ENCODE assay signal across 9 mouse cellular contexts in the genomic region with DNA sequence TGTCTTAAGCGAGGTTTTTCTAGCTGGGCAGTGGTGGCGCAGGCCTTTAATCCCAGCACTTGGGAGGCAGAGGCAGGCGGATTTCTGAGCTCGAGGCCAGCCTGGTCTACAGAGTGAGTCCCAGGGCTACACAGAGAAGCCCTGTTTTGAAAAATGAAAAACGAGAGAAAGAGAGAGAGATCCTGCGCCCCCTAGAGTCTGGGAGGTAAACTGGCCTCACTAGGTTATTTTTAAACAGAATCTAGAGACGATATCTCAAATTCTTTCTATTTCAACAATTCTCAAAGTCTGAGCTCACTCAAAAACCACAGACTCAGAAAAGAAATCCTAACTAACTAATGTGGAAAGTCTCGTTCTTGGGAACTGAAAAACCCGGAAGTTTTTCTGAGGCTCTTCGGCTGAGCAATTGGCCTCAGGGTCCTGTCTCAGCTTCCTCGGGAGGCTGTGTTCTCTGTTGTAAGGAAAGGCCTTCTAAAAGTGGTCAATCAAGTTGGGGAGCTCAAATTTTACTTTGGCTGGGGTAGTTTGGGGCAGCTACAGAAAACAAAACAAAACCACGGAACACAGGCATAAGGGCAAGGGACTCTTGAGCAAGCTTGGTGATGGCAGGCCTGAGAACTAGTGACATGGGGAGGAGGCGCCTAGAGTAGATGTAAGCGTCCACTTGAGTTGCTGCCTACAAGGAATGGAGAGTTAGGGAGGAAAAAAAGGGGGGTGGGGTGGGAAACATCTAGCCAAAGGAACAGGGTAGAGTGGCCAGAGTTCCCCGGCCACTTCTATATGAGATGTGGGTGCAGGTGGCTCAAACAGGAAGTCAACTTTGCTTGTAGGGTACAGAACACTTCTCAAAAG. TPM values are rescaled to one million over a fixed set of nuclear protein-coding genes. Genes with fewer than 3 reads are reported as not detected.
A peak's percentile ranks its signal among the peaks of the same experiment; 100 is the strongest.
DNase-seq lines count a peak whose midpoint lies in the region; ATAC-seq and TF ChIP-seq lines count a peak whose summit lies in the region.
"Had no signal": no experiment of that assay in that cellular context is flagged by ENCODE, and none has a peak within 500 bp of the region (broad histone marks: within the 10 kb centered on the region; RNA-seq: fewer than 3 reads in every experiment).

No protein-coding gene starts in this region.

- H3K9ac ChIP-seq in forebrain, embryonic 11.5 days (ENCODE audit: low read length): no peak overlapping the region
- H3K9ac ChIP-seq in lung, embryonic 14.5 days: no peak overlapping the region

- no peak overlapping the region for H3K4me2 ChIP-seq in forebrain, embryonic 11.5 days (ENCODE audit: low read depth, low read length, severe bottlenecking)
- no peak overlapping the region for H3K4me2 ChIP-seq in lung, embryonic 14.5 days

- peaks cover 28% of the 10 kb centered on the region for H3K4me1 ChIP-seq in forebrain, embryonic 10.5 days
- peaks cover 7% of the 10 kb centered on the region; the same call in 1 of the 2 replicates for H3K4me1 ChIP-seq in forebrain, embryonic 11.5 days (replicated peaks; ENCODE audit: control insufficient read depth, insufficient read depth, low read length)
- H3K4me1 ChIP-seq in lung, embryonic 14.5 days (ENCODE audit: insufficient read depth): peaks cover 3% of the 10 kb centered on the region; the same call in 1 of the 2 replicates

- no peak for DNase-seq in forebrain, embryonic 10.5 days (ENCODE audit: extremely low spot score, low spot score)
- no peak for DNase-seq in forebrain, embryonic 11.5 days (ENCODE audit: low spot score)
- peak; percentile 62 for DNase-seq in testis, postnatal 10 days (ENCODE audit: low spot score)
- no peak for DNase-seq in testis, postnatal 14 days (ENCODE audit: low spot score)
- peak; percentile 14 for DNase-seq in lung, embryonic 14.5 days
- peak; percentile 33 to 47 for DNase-seq in thymus, postnatal 36 days
- DNase-seq in urinary bladder, postnatal 14 days (ENCODE audit: low spot score): no peak
- no peak for DNase-seq in cerebellum, postnatal 36 days

- TF ChIP-seq CTCF in lung, embryonic 14.5 days (IDR thresholded peaks at IDR 0.05; ENCODE audit: low read depth): peak; percentile 24; the same call in 1 of the 2 replicates

- H3K27ac ChIP-seq in forebrain, embryonic 10.5 days: no peak overlapping the region; the same call in 1 of the 2 replicates
- H3K27ac ChIP-seq in forebrain, embryonic 11.5 days (ENCODE audit: low read depth, low read length): no peak overlapping the region
- no peak overlapping the region for H3K27ac ChIP-seq in lung, embryonic 14.5 days (ENCODE audit: low read depth)

- no peaks in the 10 kb centered on the region for H3K9me3 ChIP-seq in forebrain, embryonic 10.5 days
- no peaks in the 10 kb centered on the region for H3K9me3 ChIP-seq in forebrain, embryonic 11.5 days (ENCODE audit: control insufficient read depth, low read length)
- H3K9me3 ChIP-seq in lung, embryonic 14.5 days (ENCODE audit: low read depth, low read length): no peaks in the 10 kb centered on the region

- no peaks in the 10 kb centered on the region for H3K36me3 ChIP-seq in forebrain, embryonic 10.5 days (replicated peaks)
- no peaks in the 10 kb centered on the region for H3K36me3 ChIP-seq in forebrain, embryonic 11.5 days (ENCODE audit: control insufficient read depth, insufficient read depth, low read length)
- H3K36me3 ChIP-seq in lung, embryonic 14.5 days (ENCODE audit: insufficient read depth): no peaks in the 10 kb centered on the region
- H3K36me3 ChIP-seq: G1E had no signal

- 88% methylated on average over 15 of the region's 15 CpGs for WGBS in forebrain, embryonic 10.5 days
- 85% methylated on average over 15 of the region's 15 CpGs for WGBS in forebrain, embryonic 11.5 days
- 72% methylated on average over 15 of the region's 15 CpGs for WGBS in lung, embryonic 14.5 days

- ATAC-seq in forebrain, embryonic 11.5 days (replicated peaks; ENCODE audit: low FRiP score): no peak
- ATAC-seq in lung, embryonic 14.5 days (ENCODE audit: insufficient read depth): no peak

- H3K4me3 ChIP-seq in forebrain, embryonic 10.5 days: peak overlapping the region; percentile 73
- no peak overlapping the region for H3K4me3 ChIP-seq in forebrain, embryonic 11.5 days (ENCODE audit: low read depth, low read length)
- no peak overlapping the region for H3K4me3 ChIP-seq in lung, embryonic 14.5 days (ENCODE audit: low read depth, low read length)

- H3K27me3 ChIP-seq in forebrain, embryonic 10.5 days (ENCODE audit: poor library complexity, severe bottlenecking): peaks cover 40% of the 10 kb centered on the region
- H3K27me3 ChIP-seq in forebrain, embryonic 11.5 days (ENCODE audit: control insufficient read depth, insufficient read depth, low read length): peaks cover 9% of the 10 kb centered on the region
- peaks cover 11% of the 10 kb centered on the region; the same call in 1 of the 2 replicates for H3K27me3 ChIP-seq in lung, embryonic 14.5 days (ENCODE audit: insufficient read depth, low read length)

RNA-seq across cellular contexts. Expression of a gene that starts 8.0 kb away (rescaled TPM):
- polyA plus RNA-seq in forebrain, embryonic 10.5 days (2016; fragmentation: Nextera tagmentation; extraction: Ambion mirVana): 4.5 and 6.7 TPM in 2 replicates
- 5.8 and 6.0 TPM in 2 replicates for polyA plus RNA-seq in forebrain, embryonic 11.5 days (2014; fragmentation: Nextera tagmentation; extraction: Ambion mirVana)
- polyA plus RNA-seq in lung, embryonic 14.5 days (2014; fragmentation: Nextera tagmentation; extraction: Ambion mirVana): 5.9 and 6.9 TPM in 2 replicates
- polyA plus RNA-seq: G1E had no signal

RNA-seq across cellular contexts. Expression of a gene that starts 17.4 kb away (rescaled TPM):
- polyA plus RNA-seq in forebrain, embryonic 10.5 days (2016; fragmentation: Nextera tagmentation; extraction: Ambion mirVana): 3.5 and 4.3 TPM in 2 replicates
- 2.1 and 2.6 TPM in 2 replicates for polyA plus RNA-seq in forebrain, embryonic 11.5 days (2014; fragmentation: Nextera tagmentation; extraction: Ambion mirVana)
- polyA plus RNA-seq in lung, embryonic 14.5 days (2014; fragmentation: Nextera tagmentation; extraction: Ambion mirVana): 0.78 and 0.86 TPM in 2 replicates
- polyA plus RNA-seq: G1E had no signal

Comparison
In these comparisons a context has a peak if more than half of its experiments do, and no peak if none do; other contexts are left out.
1. DNase-seq: peak in testis, postnatal 10 days (single experiment), lung, embryonic 14.5 days (single experiment) and thymus, postnatal 36 days (2 of 2); none in forebrain, embryonic 10.5 days (single experiment), forebrain, embryonic 11.5 days (single experiment), testis, postnatal 14 days (single experiment), urinary bladder, postnatal 14 days (single experiment) and cerebellum, postnatal 36 days (0 of 2).